Mouse (Mus musculus) gastrocnemius, adult 8-10 months (tissue): ENCODE data around the gene Nr1h5. TPM values are rescaled to one million over a fixed set of nuclear protein-coding genes. Genes with fewer than 3 reads are reported as not detected.

Experiments used
- total RNA-seq, 4 experiments: library from RNA; stranded (reverse); gene quantifications; 2 replicates each; pipeline ENCODE4 v1.2.4; 2022

The Nr1h5 gene
- total RNA-seq, 4 experiments from 2014 or later, result not detected

Other genes with a start within 250 kb of the Nr1h5 start
- 1 to 10 TPM; 3.0 to 4.0 (median 3.3) TPM for gene Tspan2, start 229.6 kb downstream of the Nr1h5 start, total RNA-seq
- not detected for gene Tshb, start 181.4 kb downstream of the Nr1h5 start, total RNA-seq
- not detected for gene Sycp1, start 28.0 kb downstream of the Nr1h5 start, total RNA-seq
- gene Sike1, start 31.6 kb upstream of the Nr1h5 start, total RNA-seq, result 10 to 100 TPM; 27.7 to 31.4 (median 29.6) TPM
- gene Csde1, start 56.3 kb upstream of the Nr1h5 start, total RNA-seq, result 1,000 to 10,000 TPM; 1,070 to 1,406 (median 1,168) TPM
- gene Nras, start 94.2 kb upstream of the Nr1h5 start, total RNA-seq, result 10 to 100 TPM; 46.3 to 56.6 (median 51.7) TPM
- 1,000 to 10,000 TPM; 1,212 to 1,718 (median 1,419) TPM for gene Ampd1, start 109.9 kb upstream of the Nr1h5 start, total RNA-seq
- gene Dennd2c, start 138.5 kb upstream of the Nr1h5 start, total RNA-seq, result 1 to 10 TPM; 2.1 to 4.1 (median 3.0) TPM
- 10 to 100 TPM; 38.5 to 46.0 (median 40.4) TPM for gene Bcas2, start 207.5 kb upstream of the Nr1h5 start, total RNA-seq